Mouse (Mus musculus): ENCODE results near the gene Hcrt.

Hcrt gene

DNA sequence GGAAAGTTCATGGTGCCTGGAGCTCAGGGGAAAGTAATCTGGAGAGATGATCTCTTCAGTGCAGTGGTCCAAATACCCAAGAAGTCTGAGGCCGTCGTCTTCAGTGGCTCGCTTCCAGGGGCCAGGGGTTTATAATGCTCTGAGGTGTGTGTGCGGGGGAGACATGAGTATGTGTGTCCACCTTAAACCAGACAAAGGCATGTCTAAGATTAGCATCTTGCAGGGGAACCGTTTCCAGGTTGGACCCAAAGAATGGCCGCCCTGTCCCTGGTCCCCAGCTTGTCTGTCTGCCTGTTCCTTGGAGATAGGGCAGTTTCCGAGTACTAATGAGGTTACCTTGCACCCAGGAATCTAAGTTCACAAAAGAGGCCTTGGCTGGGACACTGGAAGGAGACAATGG, at the start of gene Hcrt:
Gene Hcrt, minus strand, starts transcription at position 101 of the 400 bp plus-strand sequence.
- POLR2A ChIA-PET = interaction anchor here in 2 of 4 experiments (0.6 to 1.9 kb wide), 4 partner anchors 18 to 116 kb away, joined by 4 to 15 read pairs (median 6); partner anchors contain the start of gene Rab5c (in 2 of the 2)
- CTCF ChIA-PET = interaction anchor here in 2 of 4 experiments (0.7 to 6.8 kb wide), 9 partner anchors 8 to 278 kb away, joined by 3 to 56 read pairs (median 13); partner anchors contain the start of genes Ghdc (in 1 of the 2) and Rab5c (in 1 of the 2)

DNA sequence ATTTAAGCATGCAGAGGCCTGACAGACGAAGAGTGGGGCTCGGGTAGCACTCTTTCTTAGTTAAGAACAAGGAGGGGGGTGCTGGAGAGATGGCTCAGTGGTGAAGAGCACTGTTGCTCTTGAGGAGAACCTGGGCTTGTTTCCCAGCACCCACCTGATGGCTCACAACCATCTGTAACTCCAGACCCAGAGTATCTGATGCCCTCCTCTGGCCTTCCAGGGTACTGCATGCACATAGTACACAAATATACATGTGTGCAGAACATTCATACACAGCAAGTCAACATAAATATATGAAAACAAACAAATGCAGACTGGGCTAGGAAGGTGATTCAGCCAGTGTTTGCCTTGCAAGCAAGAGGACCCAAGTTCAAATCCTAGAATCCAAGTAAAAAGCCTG, 48.4 kb upstream of the Hcrt start:
- ChIA-PET CTCF (interaction anchor here in 2 of 4 experiments (1.0 to 3.3 kb wide), 6 partner anchors 40 to 1502 kb away, joined by 3 to 9 read pairs (median 4); no protein-coding TSS in a partner anchor), POLR2A (interaction anchor here in 1 of 4 experiments (1.1 kb wide), 1 partner anchor 146 kb away, joined by 3 read pairs; no protein-coding TSS in a partner anchor)

DNA sequence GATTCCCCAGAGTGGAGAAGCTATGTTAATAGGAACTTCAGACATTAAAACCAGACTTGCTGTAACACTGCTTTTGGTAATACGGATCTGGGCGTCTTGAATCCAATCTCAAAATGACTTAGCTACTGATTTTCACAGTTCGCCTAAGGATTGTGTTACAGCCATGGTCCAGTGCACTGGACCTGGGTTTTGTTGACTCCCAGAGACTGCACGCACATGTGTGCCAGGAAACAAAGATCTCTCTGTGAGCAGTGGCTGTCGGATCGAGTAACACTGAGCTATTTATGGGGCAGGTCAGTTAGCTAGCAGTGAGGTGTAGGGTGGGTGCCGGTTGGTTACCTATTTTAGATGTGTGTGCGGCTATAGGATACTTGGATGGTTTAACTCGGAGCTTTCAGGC, 47.8 kb upstream of the Hcrt start:
- ChIA-PET CTCF (interaction anchor here in 3 of 4 experiments (0.7 to 3.3 kb wide), 7 partner anchors 39 to 1501 kb away, joined by 3 to 9 read pairs (median 4); no protein-coding TSS in a partner anchor), POLR2A (interaction anchor here in 2 of 4 experiments (0.8 to 1.7 kb wide), 3 partner anchors 15 to 147 kb away, joined by 3 read pairs; no protein-coding TSS in a partner anchor)

DNA sequence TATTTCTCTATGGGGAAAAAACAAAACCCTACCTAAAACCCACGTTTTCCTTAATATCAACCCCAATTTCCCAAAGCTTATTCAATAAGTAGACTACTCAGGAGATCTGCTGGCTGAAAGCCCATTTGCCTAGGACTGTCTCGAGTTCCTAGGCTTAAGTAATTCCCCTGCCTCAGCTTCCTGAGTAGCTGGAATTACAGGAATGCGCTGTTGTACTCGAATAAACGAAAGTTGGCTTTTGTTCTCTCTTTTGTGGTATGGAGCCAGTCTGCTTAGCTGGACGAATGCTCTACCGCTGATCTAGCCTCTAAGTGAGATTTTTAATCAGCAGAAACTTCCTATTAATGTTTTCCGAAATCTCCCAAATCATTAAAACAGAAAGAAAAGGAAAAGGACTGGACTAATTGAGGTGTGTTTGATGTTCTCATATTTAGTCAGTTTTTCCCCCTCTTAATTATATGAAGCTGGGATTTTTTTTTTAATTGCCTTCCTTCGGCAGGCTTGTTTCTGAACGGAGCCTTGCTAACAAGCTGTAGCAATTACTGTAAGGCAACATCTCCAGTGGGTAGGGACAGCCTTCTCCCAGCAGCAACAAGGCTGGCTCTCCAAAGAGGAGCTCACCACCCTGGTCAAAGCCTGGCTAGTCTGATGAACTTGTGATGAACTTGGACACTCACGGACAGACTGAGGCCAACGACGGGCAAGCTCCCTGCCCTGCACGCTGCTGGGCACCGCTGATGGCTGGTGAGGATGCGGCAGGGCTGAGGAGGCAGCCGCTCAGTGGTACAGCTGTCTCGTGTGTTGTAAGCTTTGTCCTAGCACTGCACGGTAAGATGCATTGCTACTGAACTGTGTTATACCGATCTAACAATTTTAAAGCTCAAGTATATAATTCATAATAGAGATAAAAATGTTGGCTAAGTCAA, 43.9 kb upstream of the Hcrt start:
- POLR2A ChIA-PET = interaction anchor here in 3 of 4 experiments (0.6 to 2.2 kb wide), 10 partner anchors 10 to 486 kb away, joined by 3 to 10 read pairs (median 4); partner anchors contain the start of genes Stat3 (in 3 of the 3) and Rab5c (in 1 of the 3)
- CTCF ChIA-PET = interaction anchor here in 3 of 4 experiments (0.6 to 1.1 kb wide), 4 partner anchors 10 to 325 kb away, joined by 3 to 4 read pairs (median 3); no protein-coding TSS in a partner anchor

DNA sequence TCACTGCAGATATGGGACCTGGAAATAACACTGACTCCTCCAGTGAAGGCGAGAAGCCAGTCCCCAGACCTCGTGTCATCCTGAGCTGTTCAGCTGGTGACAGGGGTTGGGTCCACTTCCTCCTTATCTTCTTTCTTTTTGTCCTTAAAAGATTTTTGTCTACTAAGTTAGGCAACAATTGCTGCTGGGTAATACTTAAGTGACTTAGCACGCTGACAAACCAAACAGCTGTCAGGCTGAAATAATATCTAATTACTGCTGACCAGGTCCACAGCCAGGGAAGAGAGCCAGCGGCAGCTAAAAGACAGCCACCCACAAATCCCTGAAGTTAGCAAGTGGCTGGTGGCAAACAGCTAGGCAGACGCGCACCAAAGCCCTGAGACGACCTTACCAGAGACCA, 42.8 kb upstream of the Hcrt start:
- ChIA-PET POLR2A (interaction anchor here in 1 of 4 experiments (0.8 to 1.7 kb wide), 2 partner anchors 9 to 29 kb away, joined by 3 to 4 read pairs; no protein-coding TSS in a partner anchor), CTCF (interaction anchor here in 1 of 4 experiments (0.5 kb wide), 1 partner anchor 47 kb away, joined by 6 read pairs; no protein-coding TSS in a partner anchor)

DNA sequence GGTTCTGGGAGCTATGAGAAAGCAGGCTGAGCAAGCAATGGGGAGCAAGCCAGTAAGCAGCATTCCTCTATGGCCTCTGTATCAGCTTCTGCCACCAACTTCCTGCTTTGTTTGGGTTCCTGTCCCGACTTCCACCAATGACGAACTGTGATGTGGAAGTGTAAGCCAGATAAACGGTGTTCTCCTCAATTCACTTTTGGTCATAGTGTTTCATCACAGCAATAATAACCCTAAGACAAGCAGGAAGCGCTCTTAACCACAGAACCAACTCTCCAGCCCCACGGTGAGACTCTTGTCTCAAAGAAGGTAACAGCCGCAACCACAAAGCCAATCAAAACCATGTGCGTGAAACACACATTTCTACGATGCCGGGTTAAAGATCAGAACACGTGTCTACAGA, 41.7 kb upstream of the Hcrt start:
- ChIA-PET CTCF (no interaction called here), POLR2A (interaction anchor here in 2 of 4 experiments (0.5 to 0.6 kb wide), 3 partner anchors 69 to 136 kb away, joined by 3 to 5 read pairs (median 4); no protein-coding TSS in a partner anchor)

DNA sequence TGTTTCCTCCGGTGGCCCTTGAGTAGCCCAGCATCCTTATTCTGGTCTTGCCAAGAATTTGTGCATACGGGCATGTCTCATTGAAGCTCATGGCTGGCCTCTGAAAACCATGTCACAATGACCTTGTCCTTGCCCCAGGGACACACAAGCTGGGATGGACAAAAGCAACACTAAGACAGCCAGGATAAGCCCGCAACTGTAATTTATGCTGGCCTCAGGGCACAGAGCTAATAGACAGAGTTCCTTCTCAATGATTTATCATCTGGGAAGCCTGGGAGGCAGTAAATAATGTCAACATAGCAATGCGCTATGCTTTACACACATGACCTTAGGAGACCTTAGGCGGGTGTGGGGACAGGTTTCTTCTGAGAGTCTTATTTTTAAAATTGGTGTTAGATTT, 36.7 kb upstream of the Hcrt start:
- ChIA-PET CTCF (interaction anchor here in 2 of 4 experiments (0.6 kb wide), 2 partner anchors 40 to 173 kb away, joined by 3 read pairs; partner anchors contain the start of gene Kcnh4 (in 1 of the 2)), POLR2A (interaction anchor here in 2 of 4 experiments (0.5 to 2.5 kb wide), 5 partner anchors 9 to 643 kb away, joined by 3 to 6 read pairs (median 4); partner anchors contain the start of genes Ghdc (in 1 of the 2) and Rpl27 (in 1 of the 2))

DNA sequence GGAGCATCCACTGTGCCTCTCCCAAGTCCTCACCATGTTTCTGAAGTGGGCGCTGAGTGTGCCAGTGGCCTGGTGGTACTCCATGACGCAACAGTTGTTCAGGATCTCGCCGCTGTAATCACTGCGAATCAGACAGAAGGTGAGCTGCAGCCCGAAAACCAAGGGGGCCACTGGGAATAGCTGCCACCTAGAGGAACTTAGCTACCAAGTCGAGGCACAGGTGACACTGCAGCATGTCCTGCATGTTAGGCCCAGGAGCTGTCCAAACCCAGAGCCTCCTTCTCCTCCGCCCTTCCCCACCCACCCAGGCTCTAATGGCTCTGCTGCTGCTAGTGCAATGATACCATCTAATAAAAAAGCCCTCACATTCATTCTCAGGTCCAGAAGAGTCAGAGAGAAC, 33.9 kb upstream of the Hcrt start:
- ChIA-PET CTCF (interaction anchor here in 2 of 4 experiments (0.6 to 1.4 kb wide), 7 partner anchors 10 to 150 kb away, joined by 3 to 10 read pairs (median 3); no protein-coding TSS in a partner anchor), POLR2A (interaction anchor here in 3 of 4 experiments (0.6 to 1.3 kb wide), 8 partner anchors 9 to 212 kb away, joined by 3 to 4 read pairs (median 3); partner anchors contain the start of gene Rab5c (in 1 of the 3))

DNA sequence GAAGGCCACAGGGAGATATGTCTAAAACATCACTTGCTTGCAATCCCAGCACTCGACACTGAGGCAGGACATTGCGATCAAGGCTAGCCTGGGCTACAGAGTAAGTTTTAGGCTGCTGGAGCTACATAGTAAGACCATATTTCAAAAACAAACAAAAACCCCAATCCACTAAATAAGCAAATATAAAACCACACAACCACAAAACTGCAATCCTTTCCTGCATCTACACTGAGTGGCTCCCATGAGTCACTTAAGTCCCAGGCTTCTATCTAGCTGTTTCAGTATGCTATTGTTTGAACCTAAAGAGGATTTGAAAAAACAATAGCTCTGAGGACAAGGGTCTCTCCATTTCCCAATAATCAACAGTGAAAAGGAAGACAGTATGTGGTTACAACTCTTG, 32.7 kb upstream of the Hcrt start:
- POLR2A ChIA-PET = interaction anchor here in 1 of 4 experiments (0.8 kb wide), 1 partner anchor 14 kb away, joined by 3 read pairs; no protein-coding TSS in a partner anchor
- CTCF ChIA-PET = interaction anchor here in 1 of 4 experiments (0.7 kb wide), 1 partner anchor 22 kb away, joined by 3 read pairs; no protein-coding TSS in a partner anchor

DNA sequence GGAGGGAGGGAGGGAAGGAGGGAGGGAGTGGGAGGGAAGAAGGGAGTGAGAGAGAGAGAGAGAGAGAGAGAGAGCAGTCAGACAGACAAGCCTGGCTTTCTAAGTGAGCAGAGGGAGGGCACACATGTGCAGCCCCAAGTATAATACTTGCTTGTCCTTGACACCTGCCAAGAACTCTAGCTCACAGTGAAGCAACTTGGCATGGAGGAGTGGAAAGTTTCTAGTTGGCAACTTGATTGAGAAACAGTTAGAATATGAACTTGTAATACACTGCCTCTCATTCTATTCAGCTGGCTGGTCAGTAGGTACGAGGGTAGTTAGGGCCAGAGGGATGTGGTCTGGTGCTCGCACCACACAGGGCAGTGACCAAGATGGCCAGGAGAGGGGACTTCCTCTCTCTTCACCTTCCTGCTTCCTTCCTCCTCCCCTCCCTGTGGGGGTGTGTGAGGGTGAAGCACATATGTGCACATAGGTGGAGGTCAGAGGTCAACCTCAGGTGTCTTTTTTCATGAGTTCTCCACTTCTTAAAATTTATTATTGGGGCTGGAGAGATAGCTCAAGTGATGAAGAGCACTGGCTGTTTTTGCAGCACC, 28.8 kb upstream of the Hcrt start:
- CTCF ChIA-PET = no interaction called here
- POLR2A ChIA-PET = interaction anchor here in 1 of 4 experiments (1.0 kb wide), 1 partner anchor 9 kb away, joined by 3 read pairs; no protein-coding TSS in a partner anchor

DNA sequence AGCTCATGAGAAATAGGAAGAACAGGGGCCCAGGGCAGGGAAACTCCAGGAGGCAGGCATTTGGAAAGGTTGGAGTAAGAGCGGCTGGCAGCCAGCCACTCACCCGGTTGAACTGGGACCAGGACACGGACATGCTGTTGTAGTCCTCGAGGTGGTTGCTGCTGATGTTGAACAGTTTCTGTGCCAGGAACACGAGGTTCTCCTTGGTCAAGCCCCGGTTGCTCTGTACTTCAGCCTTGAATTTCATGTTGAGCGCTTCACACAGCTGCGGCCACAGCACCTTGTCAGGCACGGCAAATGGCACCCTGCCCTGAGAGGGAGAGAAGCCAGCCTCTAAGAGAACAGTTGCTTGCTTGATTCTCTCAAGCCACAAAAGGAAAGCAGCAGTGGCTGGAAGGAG, 27.9 kb upstream of the Hcrt start:
- POLR2A ChIA-PET = interaction anchor here in 2 of 4 experiments (1.1 to 1.9 kb wide), 2 partner anchors 10 to 53 kb away, joined by 3 to 4 read pairs; partner anchors contain the start of gene Rab5c (in 1 of the 2)
- CTCF ChIA-PET = interaction anchor here in 1 of 4 experiments (0.7 kb wide), 1 partner anchor 23 kb away, joined by 3 read pairs; no protein-coding TSS in a partner anchor

DNA sequence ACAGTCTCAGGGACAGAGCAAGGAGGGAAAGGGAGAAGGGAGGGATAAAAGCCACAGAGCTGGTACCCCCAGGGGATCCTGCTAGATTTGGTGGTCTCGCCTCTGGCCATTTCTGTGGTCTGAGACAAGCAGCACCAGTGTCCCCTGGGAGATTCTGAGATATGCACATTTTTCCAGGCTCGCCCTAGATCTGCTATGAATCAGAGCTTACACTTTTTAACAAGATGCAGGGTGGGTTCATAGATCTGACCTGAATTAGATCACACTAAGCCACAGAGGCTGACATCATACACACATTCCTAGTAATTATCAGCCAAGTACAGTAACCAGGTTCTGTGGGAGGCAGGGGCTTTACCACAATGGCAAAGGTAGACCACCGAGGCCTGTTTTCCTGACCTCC, 27.0 kb upstream of the Hcrt start:
- ChIA-PET POLR2A (interaction anchor here in 1 of 4 experiments (1.9 kb wide), 1 partner anchor 9 kb away, joined by 4 read pairs; no protein-coding TSS in a partner anchor), CTCF (interaction anchor here in 1 of 4 experiments (0.7 kb wide), 1 partner anchor 24 kb away, joined by 3 read pairs; no protein-coding TSS in a partner anchor)

DNA sequence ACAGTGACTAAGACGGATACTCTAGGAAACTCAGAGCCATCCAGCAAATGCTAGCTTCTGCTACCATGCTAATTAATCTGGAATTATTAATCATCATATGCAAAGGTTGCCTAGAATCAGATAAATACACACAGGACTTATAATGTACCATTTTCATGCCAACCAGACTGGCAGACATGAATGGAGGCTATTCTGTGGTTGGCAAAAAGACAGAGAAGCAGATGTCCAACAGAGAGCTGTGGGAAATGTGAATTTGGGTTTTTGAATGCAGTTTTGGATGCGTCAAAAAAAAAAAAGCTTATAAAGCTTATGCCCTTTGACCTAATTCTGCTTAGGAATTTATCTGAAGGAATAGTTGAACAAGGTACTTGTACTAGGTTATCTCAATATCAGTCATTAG, 23.0 kb upstream of the Hcrt start:
- POLR2A ChIA-PET = interaction anchor here in 1 of 4 experiments (0.6 to 0.7 kb wide), 2 partner anchors 245 to 247 kb away, joined by 3 to 4 read pairs; no protein-coding TSS in a partner anchor
- CTCF ChIA-PET = interaction anchor here in 1 of 4 experiments (0.6 kb wide), 1 partner anchor 462 kb away, joined by 4 read pairs; no protein-coding TSS in a partner anchor

DNA sequence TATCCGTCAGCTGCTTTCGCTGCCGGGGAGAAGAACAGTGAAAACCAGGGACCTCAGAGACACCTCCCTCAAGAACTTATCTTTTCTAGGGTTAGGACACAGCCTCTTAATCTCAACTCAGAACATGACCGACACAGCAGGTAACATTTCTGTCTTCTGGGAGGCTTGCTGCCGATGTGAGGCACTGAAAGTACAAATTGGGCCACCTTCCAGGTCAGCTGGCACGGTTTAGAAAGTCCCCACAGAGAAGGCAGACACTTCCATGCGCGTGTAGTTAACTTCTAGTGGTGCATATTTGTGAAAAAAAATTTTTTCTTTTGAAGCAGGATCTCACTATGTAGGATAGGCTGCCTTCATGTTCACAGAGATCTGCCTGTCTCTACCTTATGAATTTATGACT, 21.6 kb upstream of the Hcrt start:
- POLR2A ChIA-PET = interaction anchor here in 1 of 4 experiments (0.6 to 1.7 kb wide), 2 partner anchors 464 to 618 kb away, joined by 3 to 5 read pairs; no protein-coding TSS in a partner anchor
- CTCF ChIA-PET = interaction anchor here in 1 of 4 experiments (0.6 kb wide), 1 partner anchor 248 kb away, joined by 3 read pairs; no protein-coding TSS in a partner anchor

DNA sequence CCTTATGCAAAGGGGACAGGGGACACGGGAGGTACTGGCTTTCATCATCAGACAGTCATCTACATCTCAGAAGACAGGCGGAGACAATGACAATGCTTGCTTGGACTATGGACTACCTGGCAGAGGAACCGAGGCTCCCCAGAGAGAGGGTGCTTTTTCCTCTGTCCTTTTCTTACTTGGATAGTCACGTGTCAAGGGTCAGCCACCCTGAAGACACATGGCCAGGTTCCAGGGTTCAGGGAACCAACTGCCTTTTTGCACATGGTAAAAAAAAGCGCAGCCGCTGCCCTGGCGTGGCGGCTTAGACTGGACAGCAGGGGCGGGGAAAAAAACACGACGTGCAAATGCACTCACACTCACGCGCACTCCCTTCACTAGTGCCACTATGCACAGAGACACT, 19.8 kb upstream of the Hcrt start:
- ChIA-PET CTCF (interaction anchor here in 2 of 4 experiments (1.0 to 2.9 kb wide), 2 partner anchors 21 kb away, joined by 3 to 10 read pairs; no protein-coding TSS in a partner anchor), POLR2A (interaction anchor here in 3 of 4 experiments (0.8 to 1.8 kb wide), 11 partner anchors 9 to 462 kb away, joined by 3 to 5 read pairs (median 3); no protein-coding TSS in a partner anchor)

DNA sequence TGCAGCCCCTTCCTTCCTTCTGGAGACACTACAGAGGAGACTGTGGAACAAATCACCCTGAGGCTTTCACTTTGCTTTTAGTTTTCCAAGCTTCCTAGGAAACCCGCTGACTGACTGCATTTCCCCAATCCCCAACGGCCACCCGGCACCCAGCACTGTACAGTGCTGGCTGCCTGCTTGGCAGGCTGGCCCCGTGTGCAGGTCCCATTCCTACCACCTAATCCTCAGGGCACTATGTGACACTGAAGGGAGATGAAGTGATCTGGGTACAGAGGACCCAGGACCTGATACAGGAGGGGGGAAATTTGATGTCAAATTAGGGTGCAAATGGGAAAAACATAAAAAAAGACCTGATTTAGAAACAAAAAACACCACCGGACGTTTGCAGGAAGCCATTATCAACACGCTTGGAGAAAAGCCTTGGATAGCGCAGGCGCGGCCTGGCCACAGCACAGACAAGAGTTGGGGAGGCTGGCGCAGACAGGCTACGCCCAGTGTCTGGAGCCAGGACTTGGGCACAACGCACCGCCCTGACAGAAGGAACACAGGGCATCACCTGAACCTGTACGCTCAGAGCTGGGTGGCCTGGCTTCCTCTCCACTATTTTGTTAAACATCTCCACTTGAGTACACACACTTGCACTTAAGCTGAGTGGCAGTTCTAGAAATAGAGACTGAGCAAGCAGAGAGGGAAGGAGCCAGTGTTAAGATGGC, 19.2 kb upstream of the Hcrt start:
- CTCF ChIA-PET = interaction anchor here in 2 of 4 experiments (1.0 to 2.9 kb wide), 2 partner anchors 20 kb away, joined by 3 to 10 read pairs; no protein-coding TSS in a partner anchor
- POLR2A ChIA-PET = interaction anchor here in 2 of 4 experiments (0.8 to 2.7 kb wide), 11 partner anchors 8 to 248 kb away, joined by 3 to 10 read pairs (median 4); partner anchors contain the start of gene Ghdc (in 1 of the 2)
